Mouse (Mus musculus): Measurements from ENCODE around the gene Ube2r2.
A peak's percentile ranks its signal among the peaks of the same experiment; 100 is the strongest.

Ube2r2 gene

DNA sequence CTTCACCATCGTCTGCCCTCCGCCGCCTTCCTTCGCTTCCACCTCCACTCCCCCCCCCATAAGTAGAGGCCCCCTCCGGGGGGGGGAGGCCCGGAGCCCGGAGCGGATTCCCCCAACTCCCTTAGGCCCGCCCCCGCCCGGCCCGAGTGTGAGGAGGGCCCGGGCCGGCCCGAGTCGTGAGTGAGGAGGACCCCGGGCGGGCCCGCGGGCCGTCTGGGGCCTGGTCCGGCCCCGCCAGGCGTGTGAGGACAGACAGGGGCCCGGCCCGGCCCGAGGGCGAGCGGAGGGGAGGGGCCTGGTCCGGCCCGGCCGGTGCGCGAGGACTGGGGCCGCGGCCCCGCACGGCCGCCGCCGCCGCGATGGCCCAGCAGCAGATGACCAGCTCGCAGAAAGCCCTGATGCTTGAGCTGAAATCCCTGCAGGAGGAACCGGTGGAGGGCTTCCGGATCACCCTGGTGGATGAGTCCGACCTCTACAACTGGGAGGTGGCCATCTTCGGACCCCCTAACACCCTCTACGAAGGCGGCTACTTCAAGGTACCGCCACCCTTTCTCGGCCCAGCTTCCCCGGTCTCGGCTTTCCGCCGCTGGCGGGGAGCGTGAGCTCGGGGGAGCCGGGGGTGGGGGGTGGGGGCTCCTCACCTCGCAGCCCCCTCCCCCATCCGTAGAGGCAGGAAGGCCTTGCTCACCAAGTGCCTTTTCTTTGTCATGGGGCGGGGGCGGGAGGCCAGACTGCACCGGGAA is at the start of gene Ube2r2:
TSS of gene Ube2r2 (plus strand) at position 33 of the 743 bp plus-strand sequence.
- H3K27me3 ChIP-seq (ENCODE audit: control insufficient read depth, insufficient read depth, low read length, poor library complexity, severe bottlenecking): no peaks in the 10 kb centered on the region
- DNase-seq (ENCODE audit: low read depth, low spot score): peak; percentile 53
- no peaks in the 10 kb centered on the region for H3K36me3 ChIP-seq (ENCODE audit: control insufficient read depth, insufficient read depth, low read length, poor library complexity, severe bottlenecking)

DNA sequence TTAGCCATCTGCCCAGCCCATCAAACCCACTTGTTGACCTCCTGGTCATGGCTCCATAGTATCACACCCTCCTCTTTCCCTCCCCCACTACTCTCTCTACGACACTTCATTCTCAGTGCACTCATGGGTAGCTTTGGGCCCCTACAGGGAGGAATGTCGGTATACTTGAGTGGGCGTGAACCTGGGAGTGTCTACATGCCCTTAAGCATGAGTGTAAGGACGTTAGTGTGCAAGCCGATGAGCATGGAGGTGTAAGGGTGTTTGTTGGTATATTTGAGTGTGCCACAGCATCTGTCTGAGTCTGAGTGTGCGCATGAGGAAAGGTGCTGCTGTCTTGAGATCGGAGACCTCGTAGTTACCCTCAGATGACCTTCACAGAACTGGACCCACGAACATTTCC is 48.6 kb upstream of the Ube2r2 start:
- Histone ChIP-seq H3K27me3 (ENCODE audit: control insufficient read depth, insufficient read depth, low read length, poor library complexity, severe bottlenecking) (no peaks in the 10 kb centered on the region), H3K36me3 (ENCODE audit: control insufficient read depth, insufficient read depth, low read length, poor library complexity, severe bottlenecking) (no peaks in the 10 kb centered on the region)
- no peak for DNase-seq (ENCODE audit: low read depth, low spot score)

GRCm38 (mm10) chr4:41087459-41088298 is 47.9 kb upstream of the Ube2r2 start:
- DNase-seq (ENCODE audit: low read depth, low spot score): no peak
- Histone ChIP-seq H3K27me3 (ENCODE audit: control insufficient read depth, insufficient read depth, low read length, poor library complexity, severe bottlenecking) (no peaks in the 10 kb centered on the region), H3K36me3 (ENCODE audit: control insufficient read depth, insufficient read depth, low read length, poor library complexity, severe bottlenecking) (no peaks in the 10 kb centered on the region)

DNA sequence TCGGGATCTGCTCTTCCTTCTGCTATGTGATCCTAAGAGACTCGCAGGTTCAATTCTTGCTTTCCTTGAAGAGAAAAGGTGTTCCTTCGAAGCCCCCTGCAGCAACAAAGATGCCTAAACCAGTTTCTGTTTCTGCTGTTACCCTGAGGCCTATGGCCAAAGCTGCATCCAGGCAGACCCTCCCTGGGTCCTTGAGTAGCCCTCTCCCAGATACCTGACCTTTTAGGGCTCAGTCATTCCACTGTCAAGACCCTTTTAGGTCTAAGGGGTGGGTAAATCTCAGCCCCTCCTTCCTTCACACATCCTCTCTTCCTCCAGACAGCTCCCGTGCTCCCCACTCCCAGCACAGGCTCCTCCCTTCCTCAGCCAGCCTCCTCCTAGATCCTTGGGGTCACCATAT is 46.4 kb upstream of the Ube2r2 start:
- H3K36me3 ChIP-seq (ENCODE audit: control insufficient read depth, insufficient read depth, low read length, poor library complexity, severe bottlenecking): no peaks in the 10 kb centered on the region
- no peak for DNase-seq (ENCODE audit: low read depth, low spot score)
- no peaks in the 10 kb centered on the region for H3K27me3 ChIP-seq (ENCODE audit: control insufficient read depth, insufficient read depth, low read length, poor library complexity, severe bottlenecking)

GRCm38 (mm10) chr4:41089705-41090104 is 45.8 kb upstream of the Ube2r2 start:
- H3K36me3 ChIP-seq (ENCODE audit: control insufficient read depth, insufficient read depth, low read length, poor library complexity, severe bottlenecking): no peaks in the 10 kb centered on the region
- no peak for DNase-seq (ENCODE audit: low read depth, low spot score)
- no peaks in the 10 kb centered on the region for H3K27me3 ChIP-seq (ENCODE audit: control insufficient read depth, insufficient read depth, low read length, poor library complexity, severe bottlenecking)

GRCm38 (mm10) chr4:41091391-41091790 is 44.2 kb upstream of the Ube2r2 start:
- DNase-seq (ENCODE audit: low read depth, low spot score): no peak

DNA sequence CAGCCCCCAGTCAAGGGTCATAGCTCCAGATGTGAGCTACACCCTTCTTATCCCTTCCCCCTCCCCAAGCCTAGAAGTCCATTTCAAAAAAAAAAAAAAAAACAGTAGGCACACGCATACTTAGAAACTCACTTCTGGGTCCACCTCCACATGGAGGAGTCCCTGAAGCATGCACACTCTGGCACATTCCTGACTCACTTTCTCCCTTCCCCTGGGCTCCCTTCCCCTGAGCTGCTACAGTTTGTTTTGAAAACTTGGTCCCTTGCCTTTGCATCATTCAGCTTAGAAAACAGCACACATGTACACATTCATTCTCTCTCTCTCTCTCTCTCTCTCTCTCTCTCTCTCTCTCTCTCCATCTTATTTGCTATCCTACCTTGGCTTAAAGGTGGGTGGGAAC is 42.6 kb upstream of the Ube2r2 start:
- Histone ChIP-seq H3K36me3 (ENCODE audit: control insufficient read depth, insufficient read depth, low read length, poor library complexity, severe bottlenecking) (no peaks in the 10 kb centered on the region), H3K27me3 (ENCODE audit: control insufficient read depth, insufficient read depth, low read length, poor library complexity, severe bottlenecking) (no peaks in the 10 kb centered on the region)
- DNase-seq (ENCODE audit: low read depth, low spot score): no peak

More at GRCm38 (mm10) chr4:41091391-41091790, 44.2 kb upstream of the Ube2r2 start:
- Histone ChIP-seq H3K36me3 (ENCODE audit: control insufficient read depth, insufficient read depth, low read length, poor library complexity, severe bottlenecking) (no peaks in the 10 kb centered on the region), H3K27me3 (ENCODE audit: control insufficient read depth, insufficient read depth, low read length, poor library complexity, severe bottlenecking) (no peaks in the 10 kb centered on the region)

GRCm38 (mm10) chr4:41094361-41094760 is 41.2 kb upstream of the Ube2r2 start:
- Histone ChIP-seq H3K27me3 (ENCODE audit: control insufficient read depth, insufficient read depth, low read length, poor library complexity, severe bottlenecking) (no peaks in the 10 kb centered on the region), H3K36me3 (ENCODE audit: control insufficient read depth, insufficient read depth, low read length, poor library complexity, severe bottlenecking) (no peaks in the 10 kb centered on the region)
- DNase-seq (ENCODE audit: low read depth, low spot score): no peak

DNA sequence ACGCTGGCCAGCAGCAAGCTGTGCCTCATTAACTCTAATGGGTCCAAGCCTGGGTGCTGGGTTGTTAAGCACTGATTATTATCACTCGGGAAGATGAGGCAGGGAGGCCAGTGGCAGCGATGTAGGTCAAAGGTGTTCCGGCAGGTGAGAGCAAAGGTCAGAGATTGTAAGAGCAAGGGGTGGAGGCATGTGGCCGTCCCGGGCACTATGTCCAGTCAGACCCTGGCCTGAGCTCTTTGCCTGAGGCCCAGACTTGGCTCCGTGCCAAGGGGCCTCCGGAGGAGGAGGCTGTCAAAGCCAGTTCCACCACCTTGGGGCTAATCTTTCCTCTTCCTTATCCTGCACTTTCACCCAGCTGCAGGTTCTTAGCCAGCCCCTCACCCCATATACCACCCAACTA is 39.4 kb upstream of the Ube2r2 start:
- DNase-seq (ENCODE audit: low read depth, low spot score): no peak
- H3K27me3 ChIP-seq (ENCODE audit: control insufficient read depth, insufficient read depth, low read length, poor library complexity, severe bottlenecking): no peaks in the 10 kb centered on the region
- H3K36me3 ChIP-seq (ENCODE audit: control insufficient read depth, insufficient read depth, low read length, poor library complexity, severe bottlenecking): no peaks in the 10 kb centered on the region

GRCm38 (mm10) chr4:41096794-41097193 is 38.7 kb upstream of the Ube2r2 start:
- H3K27me3 ChIP-seq (ENCODE audit: control insufficient read depth, insufficient read depth, low read length, poor library complexity, severe bottlenecking): no peaks in the 10 kb centered on the region
- H3K36me3 ChIP-seq (ENCODE audit: control insufficient read depth, insufficient read depth, low read length, poor library complexity, severe bottlenecking): no peaks in the 10 kb centered on the region
- no peak for DNase-seq (ENCODE audit: low read depth, low spot score)

DNA sequence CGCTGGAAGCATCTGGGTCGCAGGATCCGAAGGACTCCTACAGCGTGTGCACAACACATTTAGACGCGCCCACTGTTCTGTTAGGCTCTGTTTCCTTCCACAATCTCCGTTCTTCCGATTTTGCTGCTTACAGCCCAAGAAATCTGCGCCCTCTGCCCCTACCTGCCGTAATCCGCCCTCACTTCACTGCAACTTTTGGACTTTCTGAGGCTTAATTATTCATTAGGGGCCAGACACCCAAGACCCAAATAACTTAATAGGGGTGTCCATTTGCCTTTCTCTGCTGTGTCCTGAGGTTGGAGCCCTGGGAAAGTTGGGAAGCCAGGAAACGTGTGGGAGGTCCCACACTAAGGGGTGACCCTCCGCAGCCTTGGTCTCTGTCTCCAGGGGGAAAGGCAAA is 38.2 kb upstream of the Ube2r2 start:
- no peaks in the 10 kb centered on the region for H3K27me3 ChIP-seq (ENCODE audit: control insufficient read depth, insufficient read depth, low read length, poor library complexity, severe bottlenecking)
- H3K36me3 ChIP-seq (ENCODE audit: control insufficient read depth, insufficient read depth, low read length, poor library complexity, severe bottlenecking): no peaks in the 10 kb centered on the region
- DNase-seq (ENCODE audit: low read depth, low spot score): no peak

DNA sequence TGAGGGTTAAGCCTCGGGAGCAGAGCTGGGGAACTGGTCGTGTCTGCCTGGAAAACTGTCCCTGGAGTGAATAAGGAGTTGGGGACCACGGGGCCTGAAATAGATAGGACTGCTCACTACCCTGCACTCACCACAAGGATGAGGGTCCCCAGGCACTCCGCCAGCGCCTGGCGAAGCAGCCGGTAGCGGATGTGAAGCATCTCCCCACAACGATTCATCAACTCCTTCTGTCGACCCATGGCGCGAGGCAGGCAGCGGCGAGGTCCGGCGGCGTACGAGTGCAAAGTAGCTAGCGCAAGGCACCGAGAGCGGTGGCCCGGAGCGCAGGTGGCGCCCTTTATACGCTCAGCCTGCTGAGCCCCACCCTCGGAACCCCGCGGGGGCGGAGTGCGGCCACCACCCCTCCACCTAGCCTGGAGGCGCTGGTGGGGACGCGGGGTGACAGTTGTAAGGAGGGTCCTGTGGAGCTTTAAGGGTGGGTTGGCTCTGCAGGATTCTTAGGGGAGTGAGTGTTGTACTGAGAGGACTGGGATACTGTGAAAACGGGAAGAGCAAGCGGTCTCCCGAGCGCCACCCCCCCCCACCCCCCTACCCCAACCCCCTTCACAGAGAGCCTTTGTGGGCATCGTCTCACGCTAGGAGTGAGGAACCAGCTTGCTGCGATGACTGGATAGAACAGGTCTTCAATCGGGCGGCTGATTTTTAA is 37.5 kb upstream of the Ube2r2 start, which contains the start of gene Aqp3:
TSS of gene Aqp3 (minus strand) at position 313 of the 706 bp plus-strand sequence.
- no peaks in the 10 kb centered on the region for H3K27me3 ChIP-seq (ENCODE audit: control insufficient read depth, insufficient read depth, low read length, poor library complexity, severe bottlenecking)
- peak; percentile 58 for DNase-seq (ENCODE audit: low read depth, low spot score)
- no peaks in the 10 kb centered on the region for H3K36me3 ChIP-seq (ENCODE audit: control insufficient read depth, insufficient read depth, low read length, poor library complexity, severe bottlenecking)

GRCm38 (mm10) chr4:41098577-41098951 is 37.0 kb upstream of the Ube2r2 start:
- no peaks in the 10 kb centered on the region for H3K27me3 ChIP-seq (ENCODE audit: control insufficient read depth, insufficient read depth, low read length, poor library complexity, severe bottlenecking)
- DNase-seq (ENCODE audit: low read depth, low spot score): no peak
- no peaks in the 10 kb centered on the region for H3K36me3 ChIP-seq (ENCODE audit: control insufficient read depth, insufficient read depth, low read length, poor library complexity, severe bottlenecking)

DNA sequence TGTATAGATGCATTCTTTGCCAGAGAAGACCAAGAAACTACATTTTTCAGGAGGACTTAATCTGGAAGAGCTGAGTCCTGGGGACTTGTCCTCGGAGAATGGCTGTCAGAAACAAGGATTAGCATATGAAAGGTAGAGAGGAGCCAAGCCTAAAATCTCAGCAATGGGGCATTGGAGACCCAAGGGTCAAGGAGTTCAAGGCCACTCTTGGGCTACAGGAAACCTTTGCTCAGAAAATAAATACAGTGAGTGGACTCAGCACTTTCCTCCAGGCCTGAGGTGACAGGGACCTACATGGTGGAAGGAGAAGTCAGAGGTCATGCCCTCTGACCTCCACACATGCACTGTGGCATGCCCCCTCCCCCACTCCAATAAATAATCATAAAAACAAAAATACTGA is 34.6 kb upstream of the Ube2r2 start:
- Histone ChIP-seq H3K27me3 (ENCODE audit: control insufficient read depth, insufficient read depth, low read length, poor library complexity, severe bottlenecking) (no peaks in the 10 kb centered on the region), H3K36me3 (ENCODE audit: control insufficient read depth, insufficient read depth, low read length, poor library complexity, severe bottlenecking) (no peaks in the 10 kb centered on the region)
- DNase-seq (ENCODE audit: low read depth, low spot score): no peak

GRCm38 (mm10) chr4:41102901-41103300 is 32.6 kb upstream of the Ube2r2 start:
- no peaks in the 10 kb centered on the region for H3K36me3 ChIP-seq (ENCODE audit: control insufficient read depth, insufficient read depth, low read length, poor library complexity, severe bottlenecking)
- no peak for DNase-seq (ENCODE audit: low read depth, low spot score)
- H3K27me3 ChIP-seq (ENCODE audit: control insufficient read depth, insufficient read depth, low read length, poor library complexity, severe bottlenecking): no peaks in the 10 kb centered on the region
